Mouse (Mus musculus) C2C12 (cell line): ENCODE results near the gene Dnaaf1. TPM values are rescaled to one million over a fixed set of nuclear protein-coding genes. Genes with fewer than 3 reads are reported as not detected.

Experiments used
- H3K27me3 ChIP-seq: one replicate; pipeline ENCODE4 v1.6.1; 2011; ENCODE audit not compliant: control insufficient read depth, insufficient read depth, insufficient read length
- H3K36me3 ChIP-seq: one replicate; pipeline ENCODE4 v1.6.1; 2011; ENCODE audit not compliant: control insufficient read depth, insufficient read depth
- H3K4me3 ChIP-seq: one replicate; pipeline ENCODE4 v1.5.1; 2011; ENCODE audit warnings: mild to moderate bottlenecking, control low read depth; ENCODE audit not compliant: poor library complexity, insufficient read depth, severe bottlenecking
- H3K79me2 ChIP-seq: one replicate; pipeline ENCODE4 v1.6.1; 2011; ENCODE audit not compliant: control insufficient read depth, insufficient read depth
- H3K79me3 ChIP-seq: one replicate; pipeline ENCODE4 v1.6.1; 2011; ENCODE audit warnings: low read depth, control low read depth
- H3ac ChIP-seq: one replicate; pipeline ENCODE3; 2011; ENCODE audit warnings: low read depth; ENCODE audit not compliant: control insufficient read depth, insufficient read length
- CEBPB ChIP-seq: IDR thresholded peaks from one replicate; pipeline ENCODE4 v1.6.1; 2011; ENCODE audit warnings: low read depth, mild to moderate bottlenecking, control low read depth, moderate library complexity
- CTCF ChIP-seq: IDR thresholded peaks from one replicate; pipeline ENCODE4 v1.5.1; 2011; ENCODE audit not compliant: control insufficient read depth, insufficient read depth, insufficient read length
- FOSL1 ChIP-seq: IDR thresholded peaks from one replicate; pipeline ENCODE4 v1.8.0; 2011; ENCODE audit warnings: mild to moderate bottlenecking, low read length; ENCODE audit not compliant: poor library complexity, insufficient read depth, severe bottlenecking
- MAX ChIP-seq: IDR thresholded peaks from one replicate; pipeline ENCODE4 v1.6.1; 2011; ENCODE audit warnings: mild to moderate bottlenecking, control low read depth
- MYOD1 ChIP-seq: IDR thresholded peaks from one replicate; pipeline ENCODE4 v1.6.1; 2011; ENCODE audit warnings: low read depth; ENCODE audit not compliant: control insufficient read depth, insufficient read length
- MYOG ChIP-seq: IDR thresholded peaks from one replicate; pipeline ENCODE4 v1.6.1; 2011; ENCODE audit not compliant: control insufficient read depth, insufficient read length; ENCODE audit errors: extremely low read depth
- USF1 ChIP-seq: IDR thresholded peaks from one replicate; pipeline ENCODE4 v1.6.1; 2011; ENCODE audit warnings: low read depth, mild to moderate bottlenecking, control low read depth, moderate library complexity
- polyA plus RNA-seq: library from polyadenylated mRNA; unstranded; fragments of >200 nt; fragmentation: generic; extraction: Trizol; gene quantifications from one replicate; pipeline ENCODE4 v1.2.1, GENCODE M21; 2012; ENCODE audit warnings: missing spikeins

Gene Dnaaf1
- polyA plus RNA-seq, 1 experiment: 0.01 TPM

- H3K27me3 ChIP-seq: no peaks in the 10 kb centered on the region
- no peak for TF ChIP-seq MAX
- TF ChIP-seq USF1: no peak
- TF ChIP-seq MYOG: no peak
- TF ChIP-seq MYOD1: no peak
- TF ChIP-seq CTCF: no peak
- TF ChIP-seq FOSL1: no peak
- no peak for TF ChIP-seq CEBPB
- no peak overlapping the region for H3ac ChIP-seq
- no peaks in the 10 kb centered on the region for H3K79me3 ChIP-seq
- H3K79me2 ChIP-seq: no peaks in the 10 kb centered on the region
- H3K36me3 ChIP-seq: peaks cover 12% of the 10 kb centered on the region
- no peak overlapping the region for H3K4me3 ChIP-seq
Measured at GRCm38 (mm10) chr8:119566367-119566766, 8.7 kb upstream of the Dnaaf1 start.

GRCm38 (mm10) chr8:119568251-119568650 lies 6.8 kb upstream of the Dnaaf1 start:
- Histone ChIP-seq H3K79me3 (no peaks in the 10 kb centered on the region), H3K36me3 (peaks cover 9% of the 10 kb centered on the region), H3K27me3 (no peaks in the 10 kb centered on the region), H3ac (no peak overlapping the region), H3K79me2 (no peaks in the 10 kb centered on the region), H3K4me3 (no peak overlapping the region)
- no peak for TF ChIP-seq MYOG
- TF ChIP-seq CEBPB: no peak
- TF ChIP-seq USF1: no peak
- TF ChIP-seq MYOD1: no peak
- no peak for TF ChIP-seq CTCF
- no peak for TF ChIP-seq MAX
- no peak for TF ChIP-seq FOSL1

- peaks cover 4% of the 10 kb centered on the region for H3K79me2 ChIP-seq
- peaks cover 9% of the 10 kb centered on the region for H3K36me3 ChIP-seq
- TF ChIP-seq FOSL1 (no peak), CTCF (no peak), MYOG (no peak), CEBPB (no peak), MAX (no peak), MYOD1 (no peak), USF1 (no peak)
- no peak overlapping the region for H3ac ChIP-seq
- H3K27me3 ChIP-seq: no peaks in the 10 kb centered on the region
- H3K4me3 ChIP-seq: no peak overlapping the region
- no peaks in the 10 kb centered on the region for H3K79me3 ChIP-seq
Measured at GRCm38 (mm10) chr8:119568951-119569350, 6.1 kb upstream of the Dnaaf1 start.

DNA sequence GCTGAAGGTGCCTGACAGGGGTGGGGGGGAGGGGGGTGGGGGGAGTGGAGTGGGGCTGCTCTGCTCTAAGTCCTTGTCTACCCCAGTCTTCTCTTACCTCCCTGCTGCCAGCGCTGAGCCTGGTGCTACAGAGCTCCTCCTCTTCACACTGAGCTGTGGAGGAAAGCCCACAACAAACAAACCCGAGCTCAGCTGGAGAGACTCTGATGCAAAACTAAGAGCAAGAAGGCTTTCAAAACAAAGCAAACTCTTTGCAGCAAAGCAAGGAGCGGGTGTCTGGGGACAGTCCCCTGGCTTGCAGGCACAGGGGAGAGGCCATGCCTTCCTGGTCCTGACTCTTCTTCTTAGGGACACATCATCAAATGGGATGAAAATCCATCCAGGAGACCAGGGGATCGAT lies 5.2 kb upstream of the Dnaaf1 start:
- Histone ChIP-seq H3K4me3 (no peak overlapping the region), H3K27me3 (no peaks in the 10 kb centered on the region), H3K36me3 (peaks cover 8% of the 10 kb centered on the region), H3K79me3 (no peaks in the 10 kb centered on the region), H3ac (no peak overlapping the region), H3K79me2 (peaks cover 11% of the 10 kb centered on the region)
- no peak for TF ChIP-seq FOSL1
- TF ChIP-seq MAX: no peak
- TF ChIP-seq CTCF: no peak
- no peak for TF ChIP-seq MYOD1
- no peak for TF ChIP-seq USF1
- TF ChIP-seq MYOG: no peak
- TF ChIP-seq CEBPB: no peak

DNA sequence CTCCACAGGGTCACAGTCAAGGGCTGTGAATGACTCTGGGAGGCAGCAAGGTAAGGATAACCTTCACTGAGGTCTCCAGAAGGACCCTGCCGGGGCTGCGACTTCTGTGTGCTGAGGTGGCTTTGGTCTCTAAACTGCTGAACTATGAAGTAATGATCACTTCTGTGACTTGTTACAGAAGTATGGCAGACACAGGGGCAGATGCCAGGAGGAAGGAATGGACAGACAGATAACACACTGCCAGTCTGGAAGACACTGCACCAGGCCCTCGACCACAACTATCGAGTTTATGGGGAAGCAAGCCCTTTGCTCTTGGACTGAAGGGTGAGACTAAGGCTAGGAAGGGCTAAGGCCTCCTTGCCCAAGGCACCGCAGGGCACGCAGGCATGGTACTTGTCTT lies 3.9 kb upstream of the Dnaaf1 start:
- Histone ChIP-seq H3K27me3 (peaks cover 3% of the 10 kb centered on the region), H3K79me2 (peaks cover 11% of the 10 kb centered on the region), H3ac (no peak overlapping the region), H3K36me3 (no peaks in the 10 kb centered on the region), H3K79me3 (no peaks in the 10 kb centered on the region), H3K4me3 (no peak overlapping the region)
- no peak for TF ChIP-seq CEBPB
- TF ChIP-seq CTCF: no peak

DNA sequence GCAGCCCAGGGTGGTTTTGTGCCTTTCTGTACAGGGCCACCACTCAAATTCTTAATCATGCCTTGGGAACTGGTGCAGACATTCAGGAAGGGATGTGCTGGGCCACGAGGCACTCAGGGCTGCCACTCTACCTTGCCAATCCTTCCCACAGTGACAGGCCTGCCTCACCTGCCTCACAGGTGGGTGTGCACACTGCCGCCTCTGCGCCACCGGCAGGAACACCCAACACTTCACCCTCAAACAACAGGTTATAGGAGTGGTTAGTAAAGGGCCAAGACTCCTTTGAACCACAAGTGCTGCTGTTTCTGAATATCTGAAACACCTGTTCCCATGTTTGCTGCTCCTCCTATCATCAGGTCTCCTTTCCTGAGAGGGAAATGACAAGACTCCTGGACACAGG lies 2.6 kb upstream of the Dnaaf1 start:
- no peak overlapping the region for H3K4me3 ChIP-seq

More for the DNA sequence above, 2.6 kb upstream of the Dnaaf1 start:
- Histone ChIP-seq H3ac (no peak overlapping the region), H3K79me3 (no peaks in the 10 kb centered on the region), H3K27me3 (peaks cover 16% of the 10 kb centered on the region), H3K79me2 (peaks cover 11% of the 10 kb centered on the region), H3K36me3 (no peaks in the 10 kb centered on the region)
- TF ChIP-seq MYOD1 (no peak), MYOG (no peak), MAX (no peak), USF1 (no peak), CEBPB (no peak), CTCF (no peak), FOSL1 (no peak)
